Mouse (Mus musculus) hindbrain, embryonic 11.5 days (tissue): ENCODE measurements around the gene Scyl3. TPM values are rescaled to one million over a fixed set of nuclear protein-coding genes. Genes with fewer than 3 reads are reported as not detected.

ENCODE experiments used
- ATAC-seq: fragments of 200-750 bp; cut with Nextera tagmentation; 2 replicates; pipeline ENCODE4 v1.8.0; 2017; ENCODE audit warnings: mild to moderate bottlenecking, moderate TSS enrichment, moderate library complexity; ENCODE audit not compliant: low FRiP score
- DNase-seq: peaks from one replicate; pipeline ENCODE4 v3.0.0-alpha.2; 2015; ENCODE audit warnings: low spot score
- H3K27ac ChIP-seq: fragments of 300-500 bp; sonication (generic); 2 replicates; pipeline ENCODE4 v1.5.1; 2014; ENCODE audit warnings: mild to moderate bottlenecking, low read depth, low read length
- H3K27me3 ChIP-seq: fragments of 300-500 bp; sonication (generic); 2 replicates; pipeline ENCODE4 v1.6.1; 2014; ENCODE audit warnings: mild to moderate bottlenecking, low read length, moderate library complexity, mixed read lengths; ENCODE audit not compliant: control insufficient read depth, insufficient read depth
- H3K36me3 ChIP-seq: fragments of 300-500 bp; sonication (generic); 2 replicates; pipeline ENCODE4 v1.6.1; 2014; ENCODE audit warnings: mild to moderate bottlenecking, low read length, moderate library complexity, mixed read lengths; ENCODE audit not compliant: control insufficient read depth, insufficient read depth
- H3K4me1 ChIP-seq: fragments of 300-500 bp; sonication (generic); replicated peaks from 2 replicates; pipeline ENCODE4 v1.6.1; 2014; ENCODE audit warnings: low read length, mixed read lengths; ENCODE audit not compliant: control insufficient read depth, insufficient read depth
- H3K4me2 ChIP-seq: fragments of 300-500 bp; sonication (generic); replicated peaks from 2 replicates; pipeline ENCODE4 v1.6.1; 2014; ENCODE audit warnings: mild to moderate bottlenecking, low read depth, low read length
- H3K4me3 ChIP-seq: fragments of 300-500 bp; sonication (generic); 2 replicates; pipeline ENCODE4 v1.5.1; 2014; ENCODE audit warnings: low read depth, low read length
- H3K9ac ChIP-seq: fragments of 300-500 bp; sonication (generic); 2 replicates; pipeline ENCODE4 v1.6.1; 2014; ENCODE audit warnings: low read depth, low read length
- H3K9me3 ChIP-seq: fragments of 300-500 bp; sonication (generic); 2 replicates; pipeline ENCODE4 v1.6.1; 2016; ENCODE audit warnings: low read length; ENCODE audit not compliant: control insufficient read depth
- WGBS: fragments of 180-500 bp; shearing (Covaris S2); extraction: QIAGEN DNeasy Blood & Tissue Kit; methylation state at CpG from one replicate; pipeline ENCODE4 v1.1.7; 2014; 5-methylcytosine and 5-hydroxymethylcytosine counted together
- polyA plus RNA-seq: library from polyadenylated mRNA; unstranded; fragments of >200 nt; fragmentation: Nextera tagmentation; extraction: Ambion mirVana; gene quantifications from 2 replicates; pipeline ENCODE4 v1.2.1, GENCODE M21; 2014

The Scyl3 gene
- 21.8 TPM in 2 replicates for polyA plus RNA-seq

- DNase-seq, result no peak
- Histone ChIP-seq H3K27me3 (no peaks in the 10 kb centered on the region), H3K27ac (peak within 1 kb of the TSS; percentile 79), H3K4me1 (no peaks in the 10 kb centered on the region), H3K4me3 (peak within 1 kb of the TSS; percentile 70), H3K9me3 (no peaks in the 10 kb centered on the region), H3K9ac (peak within 1 kb of the TSS; percentile 84), H3K4me2 (peak within 1 kb of the TSS; percentile 55), H3K36me3 (no peaks in the 10 kb centered on the region)
- WGBS, result 78% methylated on average over 7 of the region's 7 CpGs
- ATAC-seq, result no peak
Measured at GRCm38 (mm10) chr1:163928846-163929245, at the start of gene Scyl3. Scyl3 (plus strand) TSS chr1:163929100.

GRCm38 (mm10) chr1:163889629-163890028 is 39.3 kb upstream of the Scyl3 start:
- DNase-seq (no peak), ATAC-seq (no peak)
- Histone ChIP-seq H3K9me3 (no peaks in the 10 kb centered on the region), H3K4me1 (no peaks in the 10 kb centered on the region), H3K36me3 (no peaks in the 10 kb centered on the region), H3K27me3 (no peaks in the 10 kb centered on the region), H3K4me2 (no peak overlapping the region), H3K4me3 (no peak overlapping the region), H3K9ac (no peak overlapping the region), H3K27ac (no peak overlapping the region)

GRCm38 (mm10) chr1:163893294-163893693 is 35.6 kb upstream of the Scyl3 start:
- Histone ChIP-seq H3K27ac (no peak overlapping the region), H3K36me3 (no peaks in the 10 kb centered on the region)

GRCm38 (mm10) chr1:163893774-163894527 is 34.9 kb upstream of the Scyl3 start:
- ATAC-seq, result no peak
- H3K27ac ChIP-seq, result no peak overlapping the region
- no peak overlapping the region for H3K4me2 ChIP-seq
- WGBS, result 75% methylated on average over 11 of the region's 11 CpGs
- H3K4me3 ChIP-seq, result no peak overlapping the region
- no peaks in the 10 kb centered on the region for H3K4me1 ChIP-seq
- H3K9me3 ChIP-seq, result no peaks in the 10 kb centered on the region
- DNase-seq, result no peak
- H3K27me3 ChIP-seq, result no peaks in the 10 kb centered on the region
- no peak overlapping the region for H3K9ac ChIP-seq
- H3K36me3 ChIP-seq, result no peaks in the 10 kb centered on the region

More at GRCm38 (mm10) chr1:163893294-163893693, 35.6 kb upstream of the Scyl3 start:
- Histone ChIP-seq H3K27me3 (no peaks in the 10 kb centered on the region), H3K4me1 (no peaks in the 10 kb centered on the region), H3K9ac (no peak overlapping the region), H3K4me2 (no peak overlapping the region), H3K4me3 (no peak overlapping the region), H3K9me3 (no peaks in the 10 kb centered on the region)
- ATAC-seq, result no peak
- WGBS, result 87% methylated on average over 5 of the region's 5 CpGs
- DNase-seq, result no peak

GRCm38 (mm10) chr1:163898291-163898764 is 30.6 kb upstream of the Scyl3 start:
- no peak for DNase-seq
- 67% methylated on average over 5 of the region's 5 CpGs for WGBS
- no peak overlapping the region for H3K4me2 ChIP-seq
- no peaks in the 10 kb centered on the region for H3K4me1 ChIP-seq
- H3K9me3 ChIP-seq, result no peaks in the 10 kb centered on the region
- no peaks in the 10 kb centered on the region for H3K27me3 ChIP-seq
- H3K4me3 ChIP-seq, result no peak overlapping the region
- no peak overlapping the region for H3K9ac ChIP-seq
- no peaks in the 10 kb centered on the region for H3K36me3 ChIP-seq
- H3K27ac ChIP-seq, result no peak overlapping the region
- ATAC-seq, result no peak

GRCm38 (mm10) chr1:163899575-163899974 is 29.3 kb upstream of the Scyl3 start:
- DNase-seq (no peak), ATAC-seq (no peak)
- Histone ChIP-seq H3K9ac (no peak overlapping the region), H3K27me3 (no peaks in the 10 kb centered on the region), H3K4me1 (no peaks in the 10 kb centered on the region), H3K36me3 (no peaks in the 10 kb centered on the region), H3K9me3 (no peaks in the 10 kb centered on the region), H3K27ac (no peak overlapping the region), H3K4me3 (no peak overlapping the region), H3K4me2 (no peak overlapping the region)
- 93% methylated on average over 2 of the region's 2 CpGs for WGBS

GRCm38 (mm10) chr1:163900168-163900567 is 28.7 kb upstream of the Scyl3 start:
- 88% methylated on average over 2 of the region's 2 CpGs for WGBS
- no peak overlapping the region for H3K9ac ChIP-seq
- no peaks in the 10 kb centered on the region for H3K9me3 ChIP-seq
- H3K27ac ChIP-seq, result no peak overlapping the region
- H3K36me3 ChIP-seq, result no peaks in the 10 kb centered on the region
- DNase-seq (no peak), ATAC-seq (no peak)
- H3K4me1 ChIP-seq, result no peaks in the 10 kb centered on the region
- no peaks in the 10 kb centered on the region for H3K27me3 ChIP-seq
- no peak overlapping the region for H3K4me2 ChIP-seq
- no peak overlapping the region for H3K4me3 ChIP-seq

- no peak overlapping the region for H3K9ac ChIP-seq
- H3K4me1 ChIP-seq, result no peaks in the 10 kb centered on the region
- H3K27me3 ChIP-seq, result no peaks in the 10 kb centered on the region
- WGBS, result 89% methylated on average over 3 of the region's 3 CpGs
- ATAC-seq (no peak), DNase-seq (no peak)
- H3K4me2 ChIP-seq, result no peak overlapping the region
- no peaks in the 10 kb centered on the region for H3K9me3 ChIP-seq
- H3K36me3 ChIP-seq, result no peaks in the 10 kb centered on the region
- H3K27ac ChIP-seq, result no peak overlapping the region
- no peak overlapping the region for H3K4me3 ChIP-seq
Measured at GRCm38 (mm10) chr1:163903411-163903810, 25.5 kb upstream of the Scyl3 start.
